Mouse (Mus musculus): ENCODE results near the gene B830017H08Rik. TPM values are rescaled to one million over a fixed set of nuclear protein-coding genes. Genes with fewer than 3 reads are reported as not detected.

Gene B830017H08Rik
- polyA plus RNA-seq, 1 experiment from 2014 or later = 3.8 TPM

DNA sequence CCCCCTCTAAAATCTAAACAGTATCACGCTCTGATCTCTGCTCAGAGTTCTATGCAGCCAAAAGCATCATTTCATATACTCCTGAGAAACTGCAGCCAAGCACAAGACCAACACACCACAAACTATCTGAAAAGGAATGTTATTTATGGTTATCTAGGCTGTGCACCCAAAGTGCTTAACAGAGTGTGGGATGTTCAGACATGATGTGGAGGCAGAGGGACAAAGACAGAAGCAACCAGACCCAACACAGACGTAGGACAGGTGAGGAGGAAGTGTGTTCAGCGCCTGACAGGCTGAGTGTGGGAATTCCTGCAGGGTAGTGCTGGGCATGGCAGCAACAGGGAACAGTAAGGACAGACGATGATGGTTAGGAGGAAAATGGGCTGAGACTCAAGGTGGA lies 46.6 kb downstream of the B830017H08Rik start:
- no peak for ATAC-seq
- no peaks in the 10 kb centered on the region for H3K27me3 ChIP-seq (ENCODE audit: control insufficient read depth, insufficient read depth, low read depth, low read length)
- no peaks in the 10 kb centered on the region for H3K4me1 ChIP-seq (ENCODE audit: control insufficient read depth, insufficient read depth, low read length)
- no peak overlapping the region for H3K9ac ChIP-seq (ENCODE audit: low read depth, low read length)
- H3K9me3 ChIP-seq (replicated peaks; ENCODE audit: control insufficient read depth, low read length, poor library complexity, severe bottlenecking) = no peaks in the 10 kb centered on the region
- H3K36me3 ChIP-seq (ENCODE audit: control insufficient read depth, insufficient read depth, low read length) = 0 out of 2 replicates have a peak, but pooled peaks cover 4% of the 10 kb centered on the region
- H3K27ac ChIP-seq (ENCODE audit: low read length) = no peak overlapping the region
- no peak overlapping the region for H3K4me2 ChIP-seq (ENCODE audit: low read length)
- WGBS = 96% methylated on average over 4 of the region's 4 CpGs
- no peak overlapping the region for H3K4me3 ChIP-seq (ENCODE audit: low read depth, low read length)

DNA sequence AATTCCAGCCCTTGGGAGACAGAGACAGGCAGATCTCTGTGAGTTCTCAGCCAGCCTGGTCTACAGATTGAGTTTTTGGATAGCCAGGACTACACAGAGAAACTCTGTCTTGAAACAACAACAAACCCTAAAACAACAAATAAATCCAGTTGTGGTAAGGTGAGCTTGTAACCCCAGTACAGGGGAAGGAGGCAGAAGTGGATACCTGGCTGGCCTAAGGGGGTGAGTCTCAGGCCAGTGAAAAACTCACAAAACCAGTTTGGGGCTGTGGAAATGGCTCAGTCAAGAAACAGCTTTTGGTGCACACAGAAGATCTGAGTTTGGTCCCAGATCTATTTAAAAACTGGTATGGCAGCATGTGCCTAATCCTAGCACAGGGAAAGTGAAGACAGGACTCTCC lies 49.3 kb downstream of the B830017H08Rik start:
- ATAC-seq = no peak
- no peaks in the 10 kb centered on the region for H3K27me3 ChIP-seq (ENCODE audit: control insufficient read depth, insufficient read depth, low read depth, low read length)
- no peak overlapping the region for H3K27ac ChIP-seq (ENCODE audit: low read length)
- no peak overlapping the region for H3K4me3 ChIP-seq (ENCODE audit: low read depth, low read length)
- no peaks in the 10 kb centered on the region for H3K9me3 ChIP-seq (replicated peaks; ENCODE audit: control insufficient read depth, low read length, poor library complexity, severe bottlenecking)
- 0 out of 2 replicates have a peak, but pooled peaks cover 2% of the 10 kb centered on the region for H3K36me3 ChIP-seq (ENCODE audit: control insufficient read depth, insufficient read depth, low read length)
- no peaks in the 10 kb centered on the region; the same call in 1 of the 2 replicates for H3K4me1 ChIP-seq (ENCODE audit: control insufficient read depth, insufficient read depth, low read length)
- no peak overlapping the region for H3K9ac ChIP-seq (ENCODE audit: low read depth, low read length)
- H3K4me2 ChIP-seq (ENCODE audit: low read length) = no peak overlapping the region

DNA sequence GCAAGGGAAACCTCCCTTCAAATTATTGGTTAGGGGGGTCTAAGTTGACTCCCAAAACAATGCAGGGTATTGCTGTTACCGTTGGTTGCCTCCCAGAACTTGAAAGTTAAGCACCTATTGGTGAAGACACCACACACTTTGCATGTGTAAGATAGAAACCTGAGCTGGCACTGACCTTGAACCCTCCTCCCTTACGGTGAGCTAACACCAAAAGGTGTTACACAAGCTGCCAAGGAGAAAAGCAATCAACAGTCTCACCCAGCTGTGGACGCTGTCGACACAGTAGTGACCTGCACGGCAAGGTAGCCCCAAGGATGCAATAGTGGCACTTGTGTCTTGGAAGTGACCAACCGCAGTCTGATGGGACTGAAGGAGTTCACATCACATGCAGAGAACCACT lies 51.2 kb downstream of the B830017H08Rik start:
- H3K27me3 ChIP-seq (ENCODE audit: control insufficient read depth, insufficient read depth, low read depth, low read length) = no peaks in the 10 kb centered on the region
- H3K27ac ChIP-seq (ENCODE audit: low read length) = no peak overlapping the region
- ATAC-seq = no peak
- no peaks in the 10 kb centered on the region for H3K9me3 ChIP-seq (replicated peaks; ENCODE audit: control insufficient read depth, low read length, poor library complexity, severe bottlenecking)
- no peak overlapping the region for H3K9ac ChIP-seq (ENCODE audit: low read depth, low read length)
- no peak overlapping the region for H3K4me3 ChIP-seq (ENCODE audit: low read depth, low read length)
- H3K4me2 ChIP-seq (ENCODE audit: low read length) = no peak overlapping the region
- no peaks in the 10 kb centered on the region for H3K36me3 ChIP-seq (ENCODE audit: control insufficient read depth, insufficient read depth, low read length)
- 94% methylated on average over 6 of the region's 6 CpGs for WGBS
- H3K4me1 ChIP-seq (ENCODE audit: control insufficient read depth, insufficient read depth, low read length) = no peaks in the 10 kb centered on the region; the same call in 1 of the 2 replicates

Other genes starting within 250 kb of the B830017H08Rik start
- gene Slc7a4, start 249.9 kb upstream of the B830017H08Rik start, polyA plus RNA-seq (2015; fragmentation: Nextera tagmentation; extraction: Ambion mirVana) = 43.7 and 49.5 TPM in 2 replicates
- gene Smpd4, start 213.8 kb upstream of the B830017H08Rik start, polyA plus RNA-seq (2015; fragmentation: Nextera tagmentation; extraction: Ambion mirVana) = 27.6 and 28.4 TPM in 2 replicates
- gene Ccdc74a, start 186.7 kb upstream of the B830017H08Rik start, polyA plus RNA-seq (2015; fragmentation: Nextera tagmentation; extraction: Ambion mirVana) = 11.6 and 14.6 TPM in 2 replicates
- 47.5 and 47.9 TPM in 2 replicates for gene Med15, start 100.2 kb upstream of the B830017H08Rik start, polyA plus RNA-seq (2015; fragmentation: Nextera tagmentation; extraction: Ambion mirVana)
- 86.0 and 89.4 TPM in 2 replicates for gene Klhl22, start 73.5 kb upstream of the B830017H08Rik start, polyA plus RNA-seq (2015; fragmentation: Nextera tagmentation; extraction: Ambion mirVana)
- 0.88 and 1.2 TPM in 2 replicates for gene Scarf2, start 35.8 kb upstream of the B830017H08Rik start, polyA plus RNA-seq (2015; fragmentation: Nextera tagmentation; extraction: Ambion mirVana)
- 3.3 and 4.4 TPM in 2 replicates for gene Car15, start 5.2 kb downstream of the B830017H08Rik start, polyA plus RNA-seq (2015; fragmentation: Nextera tagmentation; extraction: Ambion mirVana)
- 0.48 and 0.49 TPM in 2 replicates for gene Gm20518, start 58.5 kb downstream of the B830017H08Rik start, polyA plus RNA-seq (2015; fragmentation: Nextera tagmentation; extraction: Ambion mirVana)
- gene Tssk1, start 61.1 kb downstream of the B830017H08Rik start, polyA plus RNA-seq (2015; fragmentation: Nextera tagmentation; extraction: Ambion mirVana) = 0.09 TPM in 1 of 2 replicates, not detected in the other
- gene Dgcr2, start 65.4 kb downstream of the B830017H08Rik start, polyA plus RNA-seq (2015; fragmentation: Nextera tagmentation; extraction: Ambion mirVana) = 108 and 113 TPM in 2 replicates
- gene Tssk2, start 65.5 kb downstream of the B830017H08Rik start, polyA plus RNA-seq (2015; fragmentation: Nextera tagmentation; extraction: Ambion mirVana) = not detected in 2 replicates
- 47.6 and 48.6 TPM in 2 replicates for gene Ess2, start 78.2 kb downstream of the B830017H08Rik start, polyA plus RNA-seq (2015; fragmentation: Nextera tagmentation; extraction: Ambion mirVana)
- gene Gsc2, start 81.9 kb downstream of the B830017H08Rik start, polyA plus RNA-seq (2015; fragmentation: Nextera tagmentation; extraction: Ambion mirVana) = 0.46 and 1.4 TPM in 2 replicates
- gene Slc25a1, start 95.1 kb downstream of the B830017H08Rik start, polyA plus RNA-seq (2015; fragmentation: Nextera tagmentation; extraction: Ambion mirVana) = 163 and 179 TPM in 2 replicates
- not detected in 2 replicates for gene Vpreb2, start 147.3 kb downstream of the B830017H08Rik start, polyA plus RNA-seq (2015; fragmentation: Nextera tagmentation; extraction: Ambion mirVana)
- 155 and 157 TPM in 2 replicates for gene Dgcr6, start 219.7 kb downstream of the B830017H08Rik start, polyA plus RNA-seq (2015; fragmentation: Nextera tagmentation; extraction: Ambion mirVana)

All from midbrain, embryonic 16.5 days (tissue).